Comparison of ENCODE assay signal across 11 mouse cellular contexts in genomic region chr4:81956926-81957694, GRCm38 (mm10).
A peak's percentile ranks its signal among the peaks of the same experiment; 100 is the strongest.
DNase-seq lines count a peak whose midpoint lies in the region; ATAC-seq and TF ChIP-seq lines count a peak whose summit lies in the region.
"Had no signal": no experiment of that assay in that cellular context is flagged by ENCODE, and none has a peak within 500 bp of the region (broad histone marks: within the 10 kb centered on the region; RNA-seq: fewer than 3 reads in every experiment).

No protein-coding gene starts in this region.

- H3K27ac ChIP-seq in forebrain, embryonic 12.5 days: 0 out of 2 replicates have a peak overlapping the region, but pooled peaks have one; percentile 4
- H3K27ac ChIP-seq in forebrain, embryonic 16.5 days (ENCODE audit: low read length): no peak overlapping the region
- H3K27ac ChIP-seq in kidney, embryonic 16.5 days (ENCODE audit: low read length): no peak overlapping the region
- H3K27ac ChIP-seq: liver, embryonic 15.5 days had no signal

- H3K4me2 ChIP-seq in forebrain, embryonic 12.5 days: no peak overlapping the region
- no peak overlapping the region for H3K4me2 ChIP-seq in forebrain, embryonic 16.5 days (ENCODE audit: low read length)
- no peak overlapping the region for H3K4me2 ChIP-seq in kidney, embryonic 16.5 days (replicated peaks; ENCODE audit: low read depth, low read length)
- H3K4me2 ChIP-seq: liver, embryonic 15.5 days had no signal

- peak; percentile 56; the same call in 1 of the 2 replicates for ATAC-seq in forebrain, embryonic 12.5 days (ENCODE audit: low FRiP score)
- ATAC-seq in forebrain, embryonic 16.5 days: no peak
- peak; percentile 87 for ATAC-seq in kidney, embryonic 16.5 days (ENCODE audit: low FRiP score, low TSS enrichment)

- no peaks in the 10 kb centered on the region for H3K36me3 ChIP-seq in forebrain, embryonic 12.5 days (replicated peaks)
- H3K36me3 ChIP-seq in forebrain, embryonic 16.5 days (ENCODE audit: control insufficient read depth, insufficient read depth): no peaks in the 10 kb centered on the region
- H3K36me3 ChIP-seq in kidney, embryonic 16.5 days (ENCODE audit: insufficient read depth, low read length): no peaks in the 10 kb centered on the region
- H3K36me3 ChIP-seq: liver, embryonic 15.5 days had no signal

- 28% methylated on average over 6 of the region's 6 CpGs for WGBS in forebrain, embryonic 12.5 days
- 29% methylated on average over 6 of the region's 6 CpGs for WGBS in forebrain, embryonic 16.5 days
- 37% methylated on average over 6 of the region's 6 CpGs for WGBS in kidney, embryonic 16.5 days

- DNase-seq in kidney, postnatal 36 days: no peak
- DNase-seq in brain, embryonic 14.5 days (ENCODE audit: low read depth): peak; percentile 69
- peak; percentile 21 for DNase-seq in forelimb bud, embryonic 11.5 days (ENCODE audit: low read depth, low spot score)
- no peak for DNase-seq in layer of hippocampus, adult 11-12 months (ENCODE audit: low spot score)
- no peak for DNase-seq in spleen, adult 12 weeks (ENCODE audit: low spot score)
- DNase-seq: cerebellum, postnatal 36 days; kidney, postnatal 25 days had no signal

- peaks cover 9% of the 10 kb centered on the region for H3K4me1 ChIP-seq in forebrain, embryonic 12.5 days
- H3K4me1 ChIP-seq in forebrain, embryonic 16.5 days (replicated peaks; ENCODE audit: control insufficient read depth, insufficient read depth, low read length): peaks cover 11% of the 10 kb centered on the region
- peaks cover 15% of the 10 kb centered on the region for H3K4me1 ChIP-seq in kidney, embryonic 16.5 days (ENCODE audit: insufficient read depth, low read length)
- H3K4me1 ChIP-seq: liver, embryonic 15.5 days had no signal

- H3K9ac ChIP-seq in forebrain, embryonic 12.5 days: no peak overlapping the region
- no peak overlapping the region for H3K9ac ChIP-seq in forebrain, embryonic 16.5 days (replicated peaks; ENCODE audit: low read depth, low read length)
- H3K9ac ChIP-seq in kidney, embryonic 16.5 days (replicated peaks; ENCODE audit: low read length): no peak overlapping the region
- H3K9ac ChIP-seq: liver, embryonic 15.5 days had no signal

- H3K9me3 ChIP-seq in forebrain, embryonic 12.5 days: no peaks in the 10 kb centered on the region
- H3K9me3 ChIP-seq in forebrain, embryonic 16.5 days (ENCODE audit: control insufficient read depth, low read length): no peaks in the 10 kb centered on the region
- H3K9me3 ChIP-seq in kidney, embryonic 16.5 days (ENCODE audit: low read length): no peaks in the 10 kb centered on the region
- H3K9me3 ChIP-seq: liver, embryonic 15.5 days had no signal

- no peak for TF ChIP-seq POLR2A in brain, embryonic 14.5 days (IDR thresholded peaks at IDR 0.05; ENCODE audit: borderline replicate concordance, extremely low read depth, insufficient read depth, insufficient read length, poor library complexity, severe bottlenecking)

- H3K4me3 ChIP-seq in forebrain, embryonic 12.5 days (replicated peaks): no peak overlapping the region
- no peak overlapping the region for H3K4me3 ChIP-seq in forebrain, embryonic 16.5 days (replicated peaks; ENCODE audit: low read length)
- no peak overlapping the region for H3K4me3 ChIP-seq in kidney, embryonic 16.5 days (ENCODE audit: low read length)
- H3K4me3 ChIP-seq: liver, embryonic 15.5 days had no signal

- no peak for TF ChIP-seq CTCF in brain, embryonic 14.5 days (IDR thresholded peaks at IDR 0.05; ENCODE audit: borderline replicate concordance, extremely low read depth, insufficient read depth, insufficient read length)

- H3K27me3 ChIP-seq in forebrain, embryonic 12.5 days: no peaks in the 10 kb centered on the region
- no peaks in the 10 kb centered on the region for H3K27me3 ChIP-seq in forebrain, embryonic 16.5 days (replicated peaks; ENCODE audit: control insufficient read depth, insufficient read depth, low read length)
- H3K27me3 ChIP-seq in kidney, embryonic 16.5 days (ENCODE audit: insufficient read depth, low read length): no peaks in the 10 kb centered on the region
- H3K27me3 ChIP-seq: liver, embryonic 15.5 days had no signal

Comparison
In these comparisons a context has a peak if more than half of its experiments do, and no peak if none do; other contexts are left out.
1. DNase-seq: peak in brain, embryonic 14.5 days (single experiment) and forelimb bud, embryonic 11.5 days (single experiment); none in kidney, postnatal 36 days (0 of 2), layer of hippocampus, adult 11-12 months (single experiment) and spleen, adult 12 weeks (single experiment).